Mouse (Mus musculus): ENCODE measurements around the gene Pitpna.
A peak's percentile ranks its signal among the peaks of the same experiment; 100 is the strongest.
"Not testable (repeated sequence)": the region's sequence is repeated elsewhere in the genome, so short reads cannot be mapped to it uniquely, and the experiment has no call there.

Pitpna gene

GRCm38 (mm10) chr11:75588285-75588941, 516 bp downstream of the Pitpna start:
- no peak for DNase-seq (ENCODE audit: low spot score in 2 of 2)

- DNase-seq (ENCODE audit: low spot score in 2 of 2), result no peak
Measured at GRCm38 (mm10) chr11:75592612-75593011, 4.7 kb downstream of the Pitpna start.

- no peak for DNase-seq (ENCODE audit: low spot score in 2 of 2)
Measured at GRCm38 (mm10) chr11:75594431-75594830, 6.5 kb downstream of the Pitpna start.

- no peak for DNase-seq (ENCODE audit: low spot score in 2 of 2)
Measured at GRCm38 (mm10) chr11:75595404-75595803, 7.5 kb downstream of the Pitpna start.

GRCm38 (mm10) chr11:75595816-75596215, 7.9 kb downstream of the Pitpna start:
- no peak for DNase-seq (ENCODE audit: low spot score in 2 of 2)

- DNase-seq (ENCODE audit: low spot score in 2 of 2), result no peak
Measured at GRCm38 (mm10) chr11:75596726-75597255, 8.9 kb downstream of the Pitpna start.

GRCm38 (mm10) chr11:75598004-75598403, 10.1 kb downstream of the Pitpna start:
- no peak for DNase-seq (ENCODE audit: low spot score in 2 of 2)

- DNase-seq (ENCODE audit: low spot score in 2 of 2), result not testable (repeated sequence)
Measured at GRCm38 (mm10) chr11:75599802-75600201, 11.9 kb downstream of the Pitpna start.

- DNase-seq (ENCODE audit: low spot score in 2 of 2), result no peak
Measured at GRCm38 (mm10) chr11:75604826-75605225, 16.9 kb downstream of the Pitpna start.

GRCm38 (mm10) chr11:75605318-75605717, 17.4 kb downstream of the Pitpna start:
- no peak for DNase-seq (ENCODE audit: low spot score in 2 of 2)

- DNase-seq (ENCODE audit: low spot score in 2 of 2), result no peak
Measured at GRCm38 (mm10) chr11:75608776-75609175, 20.9 kb downstream of the Pitpna start.

GRCm38 (mm10) chr11:75610021-75610420, 22.1 kb downstream of the Pitpna start:
- no peak for DNase-seq (ENCODE audit: low spot score in 2 of 2)

GRCm38 (mm10) chr11:75614769-75615168, 26.9 kb downstream of the Pitpna start:
- DNase-seq (ENCODE audit: low spot score in 2 of 2), result no peak

- DNase-seq (ENCODE audit: low spot score in 2 of 2), result no peak
Measured at GRCm38 (mm10) chr11:75615556-75615955, 27.7 kb downstream of the Pitpna start.

- DNase-seq (ENCODE audit: low spot score in 2 of 2), result no peak
Measured at GRCm38 (mm10) chr11:75619133-75619532, 31.2 kb downstream of the Pitpna start.

GRCm38 (mm10) chr11:75620136-75620780, 32.4 kb downstream of the Pitpna start:
- DNase-seq (ENCODE audit: low spot score in 2 of 2), result no peak

- DNase-seq (ENCODE audit: low spot score in 2 of 2), result no peak
Measured at GRCm38 (mm10) chr11:75621426-75621825, 33.5 kb downstream of the Pitpna start.

- no peak for DNase-seq (ENCODE audit: low spot score in 2 of 2)
Measured at GRCm38 (mm10) chr11:75622588-75623329, 34.9 kb downstream of the Pitpna start.

- no peak for DNase-seq (ENCODE audit: low spot score in 2 of 2)
Measured at GRCm38 (mm10) chr11:75624102-75624554, 36.2 kb downstream of the Pitpna start.

GRCm38 (mm10) chr11:75625820-75626219, 37.9 kb downstream of the Pitpna start:
- DNase-seq (ENCODE audit: low spot score in 2 of 2), result no peak

GRCm38 (mm10) chr11:75630098-75630497, 42.2 kb downstream of the Pitpna start:
- DNase-seq (ENCODE audit: low spot score in 2 of 2), result no peak

GRCm38 (mm10) chr11:75630645-75631229, 42.8 kb downstream of the Pitpna start, which contains the start of gene Inpp5k:
Gene Inpp5k, plus strand, starts transcription at chr11:75630988.
- peak; percentile 93 to 95 for DNase-seq (ENCODE audit: low spot score in 2 of 2)

All from urinary bladder, postnatal 4 days (tissue).